Mouse (Mus musculus): ENCODE data around the gene Nptx1.

Gene Nptx1

GRCm38 (mm10) chr11:119547183-119547921 is at the start of gene Nptx1:
TSS of gene Nptx1 (minus strand) at chr11:119547753.
- DNase-seq, result peak; percentile 82 to 93

- DNase-seq, result no peak
Observed at GRCm38 (mm10) chr11:119593966-119594365, 46.4 kb upstream of the Nptx1 start.

DNA sequence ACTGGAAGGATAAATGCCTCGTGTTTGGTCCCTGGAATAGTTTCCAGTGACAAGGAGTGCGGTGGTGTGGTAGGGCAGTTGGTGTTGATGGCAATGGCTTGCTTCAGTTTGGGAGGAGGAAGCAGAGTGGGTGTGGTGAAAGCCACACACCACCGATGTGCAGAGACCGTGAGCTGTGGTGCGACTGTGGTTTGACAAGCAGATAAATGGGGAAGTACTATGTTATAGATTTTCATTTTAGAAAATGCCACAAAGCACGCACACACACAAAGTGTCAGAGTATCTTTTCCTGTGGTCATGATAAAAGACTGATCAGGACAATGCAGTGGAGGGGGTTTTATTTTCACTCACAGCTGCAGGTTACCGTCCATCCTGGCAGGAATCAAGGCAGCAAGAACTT is 41.7 kb upstream of the Nptx1 start:
- no peak for DNase-seq

GRCm38 (mm10) chr11:119587112-119587511 is 39.6 kb upstream of the Nptx1 start:
- DNase-seq, result no peak

DNA sequence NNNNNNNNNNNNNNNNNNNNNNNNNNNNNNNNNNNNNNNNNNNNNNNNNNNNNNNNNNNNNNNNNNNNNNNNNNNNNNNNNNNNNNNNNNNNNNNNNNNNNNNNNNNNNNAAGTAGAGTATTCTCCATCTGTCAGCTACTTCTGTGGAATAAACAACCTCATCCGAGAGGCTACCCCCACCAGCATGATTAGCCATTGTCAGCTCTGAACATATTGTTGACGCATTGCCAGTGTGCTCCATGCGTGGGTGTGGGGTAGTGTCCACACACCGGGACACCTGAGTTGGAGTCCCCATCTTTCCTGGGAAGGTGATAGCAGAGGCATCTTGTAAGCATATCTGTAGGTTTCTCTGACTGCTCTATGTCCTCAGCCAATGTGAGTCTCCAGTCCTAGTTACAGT is 39.0 kb upstream of the Nptx1 start:
- no peak for DNase-seq

DNA sequence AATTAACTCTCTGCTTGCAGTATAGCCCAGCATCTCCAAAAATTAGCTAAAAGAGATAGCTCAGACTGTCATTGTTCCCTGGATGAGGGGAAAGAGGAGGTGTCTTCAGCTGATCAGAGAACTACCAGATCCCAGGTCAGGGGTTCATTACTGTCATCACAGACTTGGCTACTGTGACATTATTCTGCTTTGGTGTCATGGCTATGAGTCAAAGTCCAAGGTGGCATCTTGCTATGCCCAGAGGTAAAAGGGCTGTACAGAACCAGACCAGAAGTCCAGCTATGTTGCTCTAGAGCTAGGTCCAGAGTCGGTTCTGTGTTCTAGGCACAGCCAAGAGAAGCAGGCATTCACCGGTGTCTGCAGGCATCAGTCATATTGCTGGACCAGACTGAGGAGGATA is 30.2 kb upstream of the Nptx1 start:
- no peak for DNase-seq

DNA sequence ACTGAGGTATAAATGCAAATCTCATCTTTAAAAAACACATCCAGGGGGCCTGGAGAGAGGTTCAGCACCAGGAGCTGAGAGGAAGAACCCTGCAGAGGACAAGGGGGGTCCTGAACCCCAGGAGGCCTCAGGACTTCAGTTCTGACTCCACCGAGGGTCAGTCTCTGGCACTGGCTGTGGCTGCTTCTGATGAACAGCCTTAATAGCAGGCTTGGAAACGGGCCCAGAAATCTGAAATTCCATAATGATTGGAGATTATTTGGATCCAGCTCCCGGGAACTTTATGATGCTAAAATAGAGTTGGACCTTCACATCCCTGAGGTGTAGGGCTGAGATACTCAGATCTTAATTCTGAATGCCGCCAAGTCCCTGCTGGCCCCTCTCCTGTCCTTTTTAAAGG is 29.3 kb upstream of the Nptx1 start:
- DNase-seq, result no peak

DNA sequence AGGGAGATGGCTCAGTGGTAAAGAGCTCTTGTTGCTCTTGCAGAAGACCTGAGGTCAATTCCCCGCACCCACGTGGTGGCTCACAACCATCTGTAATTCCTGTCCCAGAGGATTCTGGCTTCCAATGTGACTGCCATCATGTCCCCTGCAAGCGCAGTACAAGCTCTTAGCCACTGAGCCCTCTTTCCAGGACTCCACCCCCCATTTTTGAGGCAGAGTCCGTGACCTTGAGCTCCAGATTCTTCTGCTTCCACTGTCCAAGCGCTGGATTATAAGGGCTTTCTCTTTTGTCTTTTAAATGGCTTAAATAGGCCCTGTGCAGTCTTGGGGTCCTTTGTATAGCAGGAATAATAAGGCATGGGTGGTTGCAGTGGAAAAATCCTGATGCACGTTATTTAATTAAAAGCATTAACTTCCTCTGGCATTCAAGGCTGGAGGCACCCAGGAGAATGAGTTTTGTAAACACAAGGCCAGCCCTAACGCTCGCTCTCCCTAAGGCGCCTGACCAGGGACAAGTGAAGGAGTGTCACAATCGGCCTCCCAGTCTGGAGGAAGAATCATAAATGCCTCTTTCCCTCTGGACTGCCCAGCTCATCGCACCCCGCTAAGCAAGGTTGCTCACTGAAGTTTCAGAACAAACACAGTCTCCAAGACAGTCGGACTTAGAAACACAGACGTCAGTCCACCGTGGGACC is 24.9 kb upstream of the Nptx1 start:
- DNase-seq, result no peak

DNA sequence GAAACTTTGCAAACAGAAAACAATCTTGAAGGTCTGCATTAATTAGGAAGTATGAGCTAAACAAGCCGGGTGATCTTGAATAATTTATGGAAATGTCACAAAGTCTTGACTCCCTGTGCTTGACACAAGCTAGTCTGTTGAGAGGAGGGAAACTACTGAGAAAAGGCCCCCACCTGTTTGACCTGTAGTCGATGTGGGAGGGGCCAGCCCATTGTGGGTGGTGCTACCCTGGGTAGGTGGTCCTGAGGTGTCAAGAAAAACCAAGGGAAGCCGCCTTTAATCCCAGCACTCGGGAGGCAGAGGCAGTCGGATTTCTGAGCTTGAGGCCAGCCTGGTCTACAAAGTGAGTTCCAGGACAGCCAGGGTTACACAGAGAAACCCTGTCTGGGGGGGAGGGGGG is 18.6 kb upstream of the Nptx1 start:
- DNase-seq, result no peak

DNA sequence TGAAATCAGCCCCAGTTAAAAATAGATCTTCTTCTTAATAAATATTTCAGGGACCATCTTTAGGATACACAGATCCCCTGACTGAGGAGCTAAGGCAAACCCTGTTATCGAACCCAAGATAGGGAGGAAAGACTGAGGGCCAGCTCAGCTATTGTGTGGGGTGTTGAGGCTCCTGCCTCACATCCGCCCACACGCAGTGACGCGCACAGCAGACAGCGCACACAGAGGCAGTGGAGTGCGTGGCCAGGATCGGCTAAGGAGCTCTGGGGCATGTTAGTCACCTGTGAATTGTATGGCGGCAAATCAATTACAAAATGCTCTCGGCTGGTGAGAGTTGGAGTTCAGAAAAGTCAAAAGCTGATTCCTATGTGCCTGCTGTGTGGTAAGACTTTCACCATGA is 18.1 kb upstream of the Nptx1 start:
- no peak for DNase-seq

GRCm38 (mm10) chr11:119565021-119565420 is 17.5 kb upstream of the Nptx1 start:
- DNase-seq, result peak; percentile 65 to 68

DNA sequence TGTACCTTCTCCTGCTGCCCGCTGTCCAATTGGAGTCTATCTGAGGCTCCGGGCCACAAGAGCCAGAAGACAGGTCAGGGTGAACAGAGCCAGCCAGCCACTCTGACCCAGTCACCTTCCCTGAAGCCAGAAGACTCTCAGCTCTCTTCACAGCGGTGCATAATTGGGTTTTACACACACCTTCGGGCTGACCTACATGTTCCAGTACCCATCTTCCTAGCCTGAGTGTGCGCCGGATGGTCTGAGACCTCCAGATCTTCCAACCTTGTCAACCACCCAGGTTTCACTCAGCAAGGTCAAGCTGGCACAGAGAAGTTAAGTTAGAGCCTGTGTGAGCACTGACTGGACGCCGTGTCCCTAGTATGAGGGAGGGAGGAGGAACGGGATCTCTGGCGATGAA is 16.8 kb upstream of the Nptx1 start:
- peak in 1 of 2 experiments; percentile 24 for DNase-seq

DNA sequence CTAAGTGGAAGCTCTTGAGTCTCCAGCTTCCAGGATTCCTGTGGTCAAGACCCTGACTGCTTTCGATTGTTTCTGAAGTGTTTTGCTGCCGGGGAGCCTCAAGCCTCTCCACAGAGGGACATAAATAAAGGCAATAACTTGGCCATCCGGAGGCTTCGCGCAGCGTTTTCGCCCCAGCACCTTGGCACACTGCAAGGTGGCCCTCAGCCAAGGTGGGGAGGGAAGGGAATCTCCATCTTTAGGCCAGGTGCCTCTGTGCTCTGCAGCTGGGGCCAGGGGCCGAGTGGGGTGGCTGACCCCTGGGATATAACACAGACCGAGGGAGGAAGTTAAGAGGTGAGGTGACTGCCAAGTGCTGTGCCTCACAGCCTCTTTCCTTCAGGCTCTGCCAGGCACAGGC is 15.6 kb upstream of the Nptx1 start:
- DNase-seq, result peak; percentile 63

- no peak for DNase-seq
Observed at GRCm38 (mm10) chr11:119562286-119562685, 14.7 kb upstream of the Nptx1 start.

- DNase-seq, result no peak
Observed at GRCm38 (mm10) chr11:119558870-119559610, 11.5 kb upstream of the Nptx1 start.

- DNase-seq, result no peak
Observed at GRCm38 (mm10) chr11:119557940-119558869, 10.7 kb upstream of the Nptx1 start.

GRCm38 (mm10) chr11:119555170-119555569 is 7.6 kb upstream of the Nptx1 start:
- no peak for DNase-seq

- DNase-seq, result peak in 1 of 2 experiments; percentile 40
Observed at GRCm38 (mm10) chr11:119554706-119555105, 7.2 kb upstream of the Nptx1 start.

GRCm38 (mm10) chr11:119552902-119553802 is 5.6 kb upstream of the Nptx1 start:
- DNase-seq, result peak; percentile 52 to 64

DNA sequence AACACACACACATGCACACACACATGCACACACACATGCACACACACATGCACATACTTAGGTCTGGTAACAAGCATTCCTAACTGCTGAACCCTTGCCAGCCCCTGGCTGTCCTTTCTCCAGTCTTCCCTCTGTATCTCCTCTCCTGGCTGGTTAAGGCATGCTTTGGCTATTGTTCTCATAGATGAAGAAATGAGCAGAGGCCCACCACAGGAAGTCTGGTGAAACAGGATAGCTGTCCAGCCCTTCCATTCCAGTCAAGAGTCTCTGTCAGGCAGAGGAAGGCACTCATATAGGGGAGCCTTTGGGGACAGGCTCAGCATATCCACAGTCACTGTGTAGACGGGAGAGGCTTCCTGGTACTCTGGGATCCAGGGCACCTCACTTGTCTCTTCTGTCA is 4.7 kb upstream of the Nptx1 start:
- peak; percentile 28 to 33 for DNase-seq

DNA sequence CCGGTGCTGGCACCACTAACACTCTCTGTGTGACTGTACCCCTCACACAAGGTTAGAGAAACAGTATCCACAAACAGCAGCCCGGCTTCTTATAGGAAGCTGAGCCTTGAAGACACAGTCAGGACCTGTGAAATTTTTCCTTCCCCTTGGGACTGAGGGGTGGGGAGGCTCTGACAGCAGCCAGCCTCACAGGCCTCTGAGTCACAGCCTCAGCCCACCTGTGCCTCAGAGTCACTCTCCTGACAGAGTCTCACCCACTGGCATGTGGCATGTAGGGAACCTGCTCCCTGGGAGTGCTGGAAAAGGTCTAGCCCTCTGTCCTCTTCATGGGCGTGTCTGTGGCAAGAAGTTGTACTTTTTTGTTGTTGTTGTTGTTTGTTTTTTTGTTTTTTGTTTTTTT is 3.9 kb upstream of the Nptx1 start:
- no peak for DNase-seq
